Mouse (Mus musculus) limb, embryonic 12.5 days (tissue): ENCODE measurements at regions not wholly inside any gene's neighbourhood (a gene's known extent, or its start where the extent isn't known, plus 50 kb on each side); places are given as distances from the start of the nearest gene placed in this dataset.

Experiments
- ATAC-seq: fragments of 200-750 bp; cut with Nextera tagmentation; 2 replicates; pipeline ENCODE4 v1.8.0; 2017; ENCODE audit warnings: low read depth, moderate TSS enrichment; ENCODE audit not compliant: insufficient number of reproducible peaks, insufficient read depth, low FRiP score, low TSS enrichment
- H3K27ac ChIP-seq: fragments of 300-500 bp; sonication (generic); 2 replicates; pipeline ENCODE4 v1.5.1; 2016; ENCODE audit warnings: mild to moderate bottlenecking, moderate library complexity
- H3K27me3 ChIP-seq: fragments of 300-500 bp; sonication (generic); 2 replicates; pipeline ENCODE4 v1.6.1; 2016; ENCODE audit warnings: mild to moderate bottlenecking, moderate library complexity
- H3K36me3 ChIP-seq: fragments of 300-500 bp; sonication (generic); 2 replicates; pipeline ENCODE4 v1.6.1; 2016; ENCODE audit warnings: mild to moderate bottlenecking, moderate library complexity
- H3K4me1 ChIP-seq: fragments of 300-500 bp; sonication (generic); replicated peaks from 2 replicates; pipeline ENCODE4 v1.6.1; 2016
- H3K4me2 ChIP-seq: fragments of 300-500 bp; sonication (generic); 2 replicates; pipeline ENCODE4 v1.6.1; 2016; ENCODE audit warnings: mild to moderate bottlenecking, moderate library complexity
- H3K4me3 ChIP-seq: fragments of 300-500 bp; sonication (generic); replicated peaks from 2 replicates; pipeline ENCODE4 v1.5.1; 2016; ENCODE audit warnings: mild to moderate bottlenecking
- H3K9ac ChIP-seq: fragments of 300-500 bp; sonication (generic); replicated peaks from 2 replicates; pipeline ENCODE4 v1.6.1; 2016; ENCODE audit warnings: mild to moderate bottlenecking, moderate library complexity
- H3K9me3 ChIP-seq: fragments of 300-500 bp; sonication (generic); 2 replicates; pipeline ENCODE4 v1.6.1; 2016; ENCODE audit warnings: mild to moderate bottlenecking, moderate library complexity
- WGBS: fragments of 180-500 bp; shearing (Covaris S2); methylation state at CpG from one replicate; pipeline ENCODE4 v1.1.7; 2016; 5-methylcytosine and 5-hydroxymethylcytosine counted together

- Histone ChIP-seq H3K27ac (no peak overlapping the region), H3K9ac (no peak overlapping the region), H3K4me2 (no peak overlapping the region), H3K27me3 (no peaks in the 10 kb centered on the region), H3K4me3 (no peak overlapping the region), H3K9me3 (no peaks in the 10 kb centered on the region), H3K36me3 (no peaks in the 10 kb centered on the region), H3K4me1 (no peaks in the 10 kb centered on the region)
- no peak for ATAC-seq
- 80% methylated on average over 4 of the region's 4 CpGs for WGBS
Measured at GRCm38 (mm10) chr11:25330696-25331095, 879.9 kb downstream of the 5730522E02Rik start.

- no peak for ATAC-seq
- no peaks in the 10 kb centered on the region for H3K27me3 ChIP-seq
- H3K9me3 ChIP-seq = no peaks in the 10 kb centered on the region
- H3K4me1 ChIP-seq = no peaks in the 10 kb centered on the region
- H3K36me3 ChIP-seq = no peaks in the 10 kb centered on the region
- H3K27ac ChIP-seq = no peak overlapping the region
- no peak overlapping the region for H3K9ac ChIP-seq
- H3K4me3 ChIP-seq = no peak overlapping the region
- H3K4me2 ChIP-seq = no peak overlapping the region
Measured at GRCm38 (mm10) chr11:25322426-25322825, 888.1 kb downstream of the 5730522E02Rik start.

GRCm38 (mm10) chr11:25321494-25321893 lies 889.1 kb downstream of the 5730522E02Rik start:
- Histone ChIP-seq H3K9me3 (no peaks in the 10 kb centered on the region), H3K4me1 (no peaks in the 10 kb centered on the region), H3K27ac (no peak overlapping the region), H3K27me3 (no peaks in the 10 kb centered on the region), H3K4me3 (no peak overlapping the region), H3K36me3 (no peaks in the 10 kb centered on the region), H3K9ac (no peak overlapping the region), H3K4me2 (no peak overlapping the region)
- no peak for ATAC-seq
- 84% methylated on average over 4 of the region's 4 CpGs for WGBS

- H3K9me3 ChIP-seq = no peaks in the 10 kb centered on the region
- no peak for ATAC-seq
- peaks cover 14% of the 10 kb centered on the region for H3K4me1 ChIP-seq
- no peak overlapping the region for H3K4me3 ChIP-seq
- no peak overlapping the region for H3K27ac ChIP-seq
- no peaks in the 10 kb centered on the region for H3K27me3 ChIP-seq
- no peak overlapping the region for H3K4me2 ChIP-seq
- WGBS = 53% methylated on average over 10 of the region's 10 CpGs
- H3K9ac ChIP-seq = no peak overlapping the region
- H3K36me3 ChIP-seq = no peaks in the 10 kb centered on the region
Measured at GRCm38 (mm10) chr11:25314645-25315044, 895.9 kb downstream of the 5730522E02Rik start.

- no peaks in the 10 kb centered on the region for H3K36me3 ChIP-seq
- H3K27ac ChIP-seq = no peak overlapping the region
- no peak overlapping the region for H3K4me2 ChIP-seq
- H3K4me1 ChIP-seq = peaks cover 14% of the 10 kb centered on the region
- H3K4me3 ChIP-seq = no peak overlapping the region
- 26% methylated on average over 8 of the region's 8 CpGs for WGBS
- H3K27me3 ChIP-seq = no peaks in the 10 kb centered on the region
- H3K9me3 ChIP-seq = no peaks in the 10 kb centered on the region
- ATAC-seq = no peak
- H3K9ac ChIP-seq = no peak overlapping the region
Measured at GRCm38 (mm10) chr11:25313879-25314278, 896.7 kb downstream of the 5730522E02Rik start.

GRCm38 (mm10) chr11:25313308-25313707 lies 897.3 kb downstream of the 5730522E02Rik start:
- no peak overlapping the region for H3K4me2 ChIP-seq
- H3K4me1 ChIP-seq = peaks cover 14% of the 10 kb centered on the region
- no peaks in the 10 kb centered on the region for H3K9me3 ChIP-seq
- 61% methylated on average over 4 of the region's 4 CpGs for WGBS
- H3K27ac ChIP-seq = no peak overlapping the region
- H3K36me3 ChIP-seq = no peaks in the 10 kb centered on the region
- no peaks in the 10 kb centered on the region for H3K27me3 ChIP-seq
- H3K9ac ChIP-seq = no peak overlapping the region
- ATAC-seq = no peak
- no peak overlapping the region for H3K4me3 ChIP-seq

GRCm38 (mm10) chr11:25310754-25311153 lies 899.8 kb downstream of the 5730522E02Rik start:
- H3K4me1 ChIP-seq = peaks cover 14% of the 10 kb centered on the region
- no peaks in the 10 kb centered on the region for H3K27me3 ChIP-seq
- 43% methylated on average over 3 of the region's 3 CpGs for WGBS
- H3K36me3 ChIP-seq = no peaks in the 10 kb centered on the region
- H3K4me3 ChIP-seq = no peak overlapping the region
- H3K27ac ChIP-seq = no peak overlapping the region
- no peak overlapping the region for H3K4me2 ChIP-seq
- no peaks in the 10 kb centered on the region for H3K9me3 ChIP-seq
- H3K9ac ChIP-seq = no peak overlapping the region
- no peak for ATAC-seq

- no peaks in the 10 kb centered on the region for H3K27me3 ChIP-seq
- H3K9me3 ChIP-seq = no peaks in the 10 kb centered on the region
- H3K4me2 ChIP-seq = no peak overlapping the region
- WGBS = 20% methylated on average over 9 of the region's 9 CpGs
- no peak overlapping the region for H3K4me3 ChIP-seq
- H3K27ac ChIP-seq = no peak overlapping the region
- no peak overlapping the region for H3K9ac ChIP-seq
- ATAC-seq = no peak
- no peaks in the 10 kb centered on the region for H3K36me3 ChIP-seq
- no peaks in the 10 kb centered on the region for H3K4me1 ChIP-seq
Measured at GRCm38 (mm10) chr11:25301130-25301529, 909.4 kb downstream of the 5730522E02Rik start.

GRCm38 (mm10) chr11:25288346-25288745 lies 922.2 kb downstream of the 5730522E02Rik start:
- Histone ChIP-seq H3K27me3 (no peaks in the 10 kb centered on the region), H3K9ac (no peak overlapping the region), H3K4me1 (peaks cover 13% of the 10 kb centered on the region), H3K4me2 (peak overlapping the region; percentile 41), H3K27ac (no peak overlapping the region), H3K36me3 (no peaks in the 10 kb centered on the region), H3K9me3 (no peaks in the 10 kb centered on the region), H3K4me3 (peak overlapping the region; percentile 12; the same call in 1 of the 2 replicates)
- 42% methylated on average over 13 of the region's 13 CpGs for WGBS
- no peak for ATAC-seq

GRCm38 (mm10) chr11:25287458-25288247 lies 922.9 kb downstream of the 5730522E02Rik start:
- Histone ChIP-seq H3K9me3 (no peaks in the 10 kb centered on the region), H3K27me3 (no peaks in the 10 kb centered on the region), H3K4me3 (peak overlapping the region; percentile 12; the same call in 1 of the 2 replicates), H3K36me3 (no peaks in the 10 kb centered on the region), H3K9ac (no peak overlapping the region), H3K4me1 (peaks cover 13% of the 10 kb centered on the region), H3K27ac (no peak overlapping the region), H3K4me2 (peak overlapping the region; percentile 41)
- ATAC-seq = no peak
- WGBS = 67% methylated on average over 13 of the region's 13 CpGs

- peaks cover 5% of the 10 kb centered on the region; the same call in 1 of the 2 replicates for H3K27me3 ChIP-seq
- WGBS = 17% methylated on average over 7 of the region's 7 CpGs
- no peak overlapping the region for H3K4me2 ChIP-seq
- no peak overlapping the region for H3K27ac ChIP-seq
- H3K4me1 ChIP-seq = peaks cover 8% of the 10 kb centered on the region
- no peak overlapping the region for H3K9ac ChIP-seq
- H3K4me3 ChIP-seq = no peak overlapping the region
- no peak for ATAC-seq
- H3K36me3 ChIP-seq = no peaks in the 10 kb centered on the region
- no peaks in the 10 kb centered on the region for H3K9me3 ChIP-seq
Measured at GRCm38 (mm10) chr11:25269936-25270540, 940.5 kb downstream of the 5730522E02Rik start.
